Mouse (Mus musculus) erythroid progenitor cell, adult 5-6 weeks (primary cell): ENCODE measurements around the gene Cemip. TPM values are rescaled to one million over a fixed set of nuclear protein-coding genes. Genes with fewer than 3 reads are reported as not detected.
"Not testable (repeated sequence)": the region's sequence is repeated elsewhere in the genome, so short reads cannot be mapped to it uniquely, and the experiment has no call there.

Experiments used
- ATAC-seq: replicated peaks from 2 replicates; pipeline ENCODE4 v1.8.0; 2016; ENCODE audit warnings: moderate number of reproducible peaks, mild to moderate bottlenecking, moderate TSS enrichment, inconsistent platforms; ENCODE audit not compliant: poor library complexity, low FRiP score, severe bottlenecking
- total RNA-seq, 2 experiments: library from RNA; stranded (forward) in 1 of 2; stranded (reverse) in 1 of 2; fragments of 150-400 nt in 1 of 2; fragments of 186-747, 209-891 nt in 1 of 2; gene quantifications; 2 replicates each; pipeline versions ENCODE4 v1.2.3 to v1.2.4; 2015 to 2017; ENCODE audit warnings: low replicate concordance in 2 of 2

Cemip gene
- total RNA-seq, 2 experiments from 2014 or later: not detected

- ATAC-seq: no peak
Observed at GRCm38 (mm10) chr7:83911909-83912308, 174.4 kb downstream of the Cemip start.

GRCm38 (mm10) chr7:83904831-83905230, 181.5 kb downstream of the Cemip start:
- no peak for ATAC-seq

GRCm38 (mm10) chr7:83902296-83903145, 183.8 kb downstream of the Cemip start:
- ATAC-seq: no peak

GRCm38 (mm10) chr7:83901425-83901824, 184.9 kb downstream of the Cemip start:
- ATAC-seq: no peak

GRCm38 (mm10) chr7:83900519-83900918, 185.8 kb downstream of the Cemip start:
- no peak for ATAC-seq

- peak; percentile 94 for ATAC-seq
Observed at GRCm38 (mm10) chr7:83898267-83898666, 188.0 kb downstream of the Cemip start.

- ATAC-seq: no peak
Observed at GRCm38 (mm10) chr7:83896077-83896740, 190.1 kb downstream of the Cemip start.

GRCm38 (mm10) chr7:83894348-83894747, 192.0 kb downstream of the Cemip start:
- ATAC-seq: no peak

GRCm38 (mm10) chr7:83892333-83892669, 194.0 kb downstream of the Cemip start:
- no peak for ATAC-seq

- peak; percentile 87 for ATAC-seq
Observed at GRCm38 (mm10) chr7:83891433-83892332, 194.6 kb downstream of the Cemip start.

GRCm38 (mm10) chr7:83889946-83890345, 196.4 kb downstream of the Cemip start:
- not testable (repeated sequence) for ATAC-seq

- ATAC-seq: peak; percentile 30; the same call in 1 of the 2 replicates
Observed at GRCm38 (mm10) chr7:83889383-83889782, 196.9 kb downstream of the Cemip start.

GRCm38 (mm10) chr7:83886366-83887129, 199.8 kb downstream of the Cemip start:
- 0 out of 2 replicates have a peak, but pooled peaks have one; percentile 12 for ATAC-seq

- ATAC-seq: peak; percentile 56
Observed at GRCm38 (mm10) chr7:83885835-83886234, 200.5 kb downstream of the Cemip start.

GRCm38 (mm10) chr7:83884921-83885532, 201.3 kb downstream of the Cemip start:
- ATAC-seq: peak; percentile 53

GRCm38 (mm10) chr7:83884021-83884658, 202.2 kb downstream of the Cemip start, which contains the start of the genes Tlnrd1 and Mesd:
Gene Tlnrd1, minus strand, starts transcription at chr7:83884305.
Gene Mesd, plus strand, starts transcription at chr7:83884466.
- peak; percentile 55 for ATAC-seq

- peak; percentile 58 for ATAC-seq
Observed at GRCm38 (mm10) chr7:83883276-83884020, 202.9 kb downstream of the Cemip start.
